Mouse (Mus musculus): ENCODE data around the gene Xpnpep1. TPM values are rescaled to one million over a fixed set of nuclear protein-coding genes. Genes with fewer than 3 reads are reported as not detected.

Gene Xpnpep1
- polyA plus RNA-seq, 1 experiment from 2014 or later, result 112 TPM

DNA sequence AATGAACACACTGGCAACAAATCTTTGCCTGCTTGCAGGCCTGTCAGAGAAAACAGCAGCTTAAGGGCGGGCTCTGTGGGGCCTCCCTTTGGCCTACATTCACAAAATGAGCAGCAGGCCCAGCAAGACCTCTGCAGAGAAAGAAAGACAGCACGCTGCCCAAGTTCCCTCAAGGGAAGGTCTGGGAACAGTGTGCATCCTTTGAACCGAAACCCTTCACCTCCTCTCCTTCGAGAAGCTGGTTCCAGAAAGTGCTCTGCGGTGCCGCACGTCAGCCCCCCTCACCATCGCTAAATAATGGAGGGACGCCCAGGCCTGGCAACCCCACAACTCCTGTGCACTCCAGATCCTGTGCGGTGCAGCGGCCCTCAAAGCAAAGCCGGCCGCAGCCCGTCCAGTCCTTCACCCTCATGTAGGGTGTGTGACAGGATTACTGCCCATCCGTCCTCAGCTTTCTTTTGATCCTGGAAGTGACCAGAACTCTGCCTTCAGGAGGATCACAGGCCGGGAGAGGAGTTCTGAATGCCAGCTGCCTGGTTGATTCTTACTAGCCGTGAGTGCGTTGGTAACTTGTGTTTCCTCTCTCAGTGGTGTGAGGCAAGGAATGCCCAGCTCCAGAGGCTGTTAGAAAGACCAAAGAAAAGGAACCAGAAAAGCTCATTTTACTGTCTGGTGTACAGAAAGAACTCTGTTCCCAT is 11.4 kb upstream of the Xpnpep1 start:
- Histone ChIP-seq H3K4me1 (ENCODE audit: insufficient read depth, low read depth, low read length) (no peaks in the 10 kb centered on the region), H3K4me2 (replicated peaks; ENCODE audit: low read depth, low read length) (no peak overlapping the region), H3K27ac (ENCODE audit: low read length) (no peak overlapping the region), H3K36me3 (ENCODE audit: insufficient read depth, low read length) (no peaks in the 10 kb centered on the region), H3K9ac (replicated peaks; ENCODE audit: low read depth) (no peak overlapping the region), H3K27me3 (replicated peaks; ENCODE audit: insufficient read depth, low read length) (no peaks in the 10 kb centered on the region), H3K4me3 (ENCODE audit: low read depth, low read length) (no peak overlapping the region), H3K9me3 (ENCODE audit: low read length) (no peaks in the 10 kb centered on the region)
- TF ChIP-seq EP300 (IDR thresholded peaks at IDR 0.05), result no peak
- TF ChIP-seq CTCF (IDR thresholded peaks at IDR 0.05), result no peak
- ATAC-seq (no peak), DNase-seq (ENCODE audit: low spot score) (no peak)
- 84% methylated on average over 18 of the region's 18 CpGs for WGBS

DNA sequence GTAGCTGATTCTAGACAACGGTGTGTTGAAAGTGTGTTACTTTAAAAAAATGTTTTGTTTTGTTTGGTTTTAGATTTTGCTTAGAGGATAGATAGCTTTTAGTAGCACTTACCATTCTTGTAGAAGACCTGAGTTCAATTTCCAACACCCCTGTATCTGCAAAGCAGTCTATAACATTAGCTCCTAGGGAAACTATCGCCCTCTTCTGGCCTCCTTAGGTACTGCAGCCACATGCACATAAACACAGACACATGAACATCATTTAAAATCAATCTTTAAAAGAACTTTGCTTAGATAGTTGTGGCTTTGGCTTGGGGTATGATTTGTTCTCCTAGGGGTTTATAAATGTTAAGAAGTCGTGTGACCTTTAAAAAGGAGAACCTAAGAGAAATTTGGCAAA is 10.1 kb upstream of the Xpnpep1 start:
- H3K4me3 ChIP-seq (ENCODE audit: low read depth, low read length), result no peak overlapping the region
- H3K4me2 ChIP-seq (replicated peaks; ENCODE audit: low read depth, low read length), result no peak overlapping the region
- no peak overlapping the region for H3K9ac ChIP-seq (replicated peaks; ENCODE audit: low read depth)
- WGBS, result 81% methylated on average over 3 of the region's 3 CpGs
- TF ChIP-seq CTCF (IDR thresholded peaks at IDR 0.05), result peak; percentile 70
- TF ChIP-seq EP300 (IDR thresholded peaks at IDR 0.05), result no peak
- H3K4me1 ChIP-seq (ENCODE audit: insufficient read depth, low read depth, low read length), result no peaks in the 10 kb centered on the region
- H3K27me3 ChIP-seq (replicated peaks; ENCODE audit: insufficient read depth, low read length), result no peaks in the 10 kb centered on the region
- H3K36me3 ChIP-seq (ENCODE audit: insufficient read depth, low read length), result no peaks in the 10 kb centered on the region
- ATAC-seq, result no peak
- no peak overlapping the region for H3K27ac ChIP-seq (ENCODE audit: low read length)
- DNase-seq (ENCODE audit: low spot score), result no peak
- no peaks in the 10 kb centered on the region for H3K9me3 ChIP-seq (ENCODE audit: low read length)

DNA sequence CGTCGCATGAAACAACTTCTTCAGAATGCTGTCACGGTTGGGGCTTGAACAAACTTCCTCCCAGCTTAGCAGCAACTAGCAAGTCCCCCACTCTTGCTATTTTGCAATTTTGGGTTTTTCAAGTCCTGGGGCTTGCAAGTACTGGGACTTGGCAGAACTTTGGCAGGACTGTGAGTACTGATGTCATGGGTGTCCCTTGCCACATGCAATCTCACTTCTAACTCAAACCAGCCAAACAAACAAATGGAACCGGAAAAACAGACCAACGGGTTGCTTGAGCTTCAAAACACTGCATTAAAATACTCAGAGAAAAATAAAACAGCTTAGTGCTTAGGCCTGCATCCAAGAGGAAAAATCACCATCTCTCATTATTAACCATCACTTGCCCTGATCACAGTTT is 7.2 kb upstream of the Xpnpep1 start:
- DNase-seq (ENCODE audit: low spot score) (peak; percentile 92), ATAC-seq (peak; percentile 81)

DNA sequence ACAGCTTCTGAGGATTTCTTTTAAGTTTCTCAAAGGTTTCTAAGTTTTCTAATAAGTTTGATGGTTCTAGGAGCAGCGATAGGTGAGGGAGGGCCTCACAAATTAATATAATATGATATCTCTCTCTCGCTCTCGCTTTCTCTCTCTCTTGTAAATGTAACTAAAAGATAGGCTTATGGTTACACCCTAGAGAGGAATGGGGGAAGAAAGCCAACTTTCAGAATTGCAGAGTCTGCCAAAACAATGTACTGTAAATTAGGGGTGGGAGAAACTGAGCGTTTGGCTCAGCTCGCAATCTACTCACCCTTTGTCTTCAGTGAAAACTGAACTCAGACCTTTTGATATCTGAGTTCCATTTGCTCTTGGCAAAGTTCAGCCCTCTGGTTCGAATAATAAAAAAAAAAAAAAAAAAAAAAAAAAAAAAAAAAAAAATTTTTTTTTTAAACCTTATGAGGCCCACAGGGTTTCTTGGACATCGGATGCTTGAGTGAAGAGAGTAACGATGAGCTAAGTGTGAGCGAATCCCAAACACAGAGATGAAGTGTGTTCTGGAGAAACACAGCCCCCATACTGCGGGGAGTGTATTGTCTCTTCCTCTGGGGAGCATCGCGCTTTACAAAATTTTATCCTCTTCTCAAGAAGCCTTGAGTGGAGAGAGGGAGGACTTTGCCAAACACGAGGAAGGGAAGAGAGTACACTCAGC is 3.6 kb upstream of the Xpnpep1 start:
- Histone ChIP-seq H3K27me3 (replicated peaks; ENCODE audit: insufficient read depth, low read length) (no peaks in the 10 kb centered on the region), H3K9me3 (ENCODE audit: low read length) (no peaks in the 10 kb centered on the region), H3K9ac (replicated peaks; ENCODE audit: low read depth) (no peak overlapping the region), H3K4me1 (ENCODE audit: insufficient read depth, low read depth, low read length) (peaks cover 19% of the 10 kb centered on the region; the same call in 1 of the 2 replicates), H3K36me3 (ENCODE audit: insufficient read depth, low read length) (no peaks in the 10 kb centered on the region), H3K4me2 (replicated peaks; ENCODE audit: low read depth, low read length) (no peak overlapping the region), H3K27ac (ENCODE audit: low read length) (0 out of 2 replicates have a peak overlapping the region, but pooled peaks have one; percentile 35), H3K4me3 (ENCODE audit: low read depth, low read length) (no peak overlapping the region)
- WGBS, result 51% methylated on average over 13 of the region's 13 CpGs
- peak; percentile 43 for DNase-seq (ENCODE audit: low spot score)
- TF ChIP-seq EP300 (IDR thresholded peaks at IDR 0.05), result no peak
- no peak for TF ChIP-seq CTCF (IDR thresholded peaks at IDR 0.05)
- no peak for ATAC-seq

More for the DNA sequence above, 7.2 kb upstream of the Xpnpep1 start:
- Histone ChIP-seq H3K4me3 (ENCODE audit: low read depth, low read length) (no peak overlapping the region), H3K36me3 (ENCODE audit: insufficient read depth, low read length) (no peaks in the 10 kb centered on the region), H3K27me3 (replicated peaks; ENCODE audit: insufficient read depth, low read length) (no peaks in the 10 kb centered on the region), H3K4me2 (replicated peaks; ENCODE audit: low read depth, low read length) (no peak overlapping the region), H3K27ac (ENCODE audit: low read length) (peak overlapping the region; percentile 52), H3K4me1 (ENCODE audit: insufficient read depth, low read depth, low read length) (no peaks in the 10 kb centered on the region), H3K9me3 (ENCODE audit: low read length) (no peaks in the 10 kb centered on the region), H3K9ac (replicated peaks; ENCODE audit: low read depth) (no peak overlapping the region)
- TF ChIP-seq CTCF (IDR thresholded peaks at IDR 0.05) (no peak), EP300 (IDR thresholded peaks at IDR 0.05) (peak; percentile 64; the same call in 1 of the 2 replicates)
- WGBS, result 35% methylated on average over 5 of the region's 5 CpGs

DNA sequence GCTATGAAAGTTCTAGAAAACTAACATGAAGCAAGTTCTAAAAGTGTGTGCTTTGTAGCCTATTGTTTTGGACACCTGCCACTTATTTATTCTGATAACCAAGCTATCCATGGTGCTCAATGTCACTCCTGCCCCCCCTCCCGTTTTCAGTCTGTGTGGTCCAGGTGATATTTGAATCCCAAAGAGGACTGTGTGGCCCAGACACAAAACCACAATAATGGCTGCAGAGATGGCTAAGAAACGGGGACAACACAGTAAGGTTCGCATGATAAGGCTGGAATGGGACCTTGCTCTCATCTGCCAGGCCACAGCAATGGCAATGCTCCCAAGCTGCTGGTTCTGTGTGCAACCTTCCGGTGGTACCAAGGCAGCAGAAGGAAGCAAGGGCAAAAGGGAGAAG is 1.6 kb upstream of the Xpnpep1 start:
- DNase-seq (ENCODE audit: low spot score), result no peak
- no peak for TF ChIP-seq CTCF (IDR thresholded peaks at IDR 0.05)
- no peak for TF ChIP-seq EP300 (IDR thresholded peaks at IDR 0.05)
- 76% methylated on average over 4 of the region's 4 CpGs for WGBS
- Histone ChIP-seq H3K9me3 (ENCODE audit: low read length) (no peaks in the 10 kb centered on the region), H3K4me3 (ENCODE audit: low read depth, low read length) (no peak overlapping the region), H3K9ac (replicated peaks; ENCODE audit: low read depth) (no peak overlapping the region), H3K27me3 (replicated peaks; ENCODE audit: insufficient read depth, low read length) (no peaks in the 10 kb centered on the region), H3K27ac (ENCODE audit: low read length) (no peak overlapping the region), H3K4me1 (ENCODE audit: insufficient read depth, low read depth, low read length) (peaks cover 28% of the 10 kb centered on the region; the same call in 1 of the 2 replicates), H3K36me3 (ENCODE audit: insufficient read depth, low read length) (no peaks in the 10 kb centered on the region), H3K4me2 (replicated peaks; ENCODE audit: low read depth, low read length) (no peak overlapping the region)
- ATAC-seq, result no peak

DNA sequence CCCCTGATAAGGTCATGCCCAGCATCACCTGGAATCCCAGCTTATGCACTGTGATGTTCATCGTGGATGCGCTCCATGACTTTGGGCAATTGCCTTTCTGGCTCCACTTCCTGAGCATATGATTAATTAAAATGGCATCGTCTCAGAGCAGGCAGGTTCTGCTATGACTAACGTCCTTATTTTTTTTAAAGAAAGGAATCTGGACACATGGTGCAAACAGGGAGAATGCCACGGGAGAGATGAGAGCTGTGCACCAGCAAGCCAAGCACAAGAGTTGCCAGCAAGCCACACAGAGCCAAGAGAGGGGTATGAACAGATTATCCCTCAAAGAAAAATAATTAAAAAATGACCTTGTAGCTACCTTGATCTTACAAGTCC is 1.1 kb upstream of the Xpnpep1 start:
- Histone ChIP-seq H3K9ac (replicated peaks; ENCODE audit: low read depth) (no peak overlapping the region), H3K36me3 (ENCODE audit: insufficient read depth, low read length) (no peaks in the 10 kb centered on the region), H3K9me3 (ENCODE audit: low read length) (no peaks in the 10 kb centered on the region), H3K27me3 (replicated peaks; ENCODE audit: insufficient read depth, low read length) (no peaks in the 10 kb centered on the region), H3K4me1 (ENCODE audit: insufficient read depth, low read depth, low read length) (peaks cover 28% of the 10 kb centered on the region; the same call in 1 of the 2 replicates), H3K27ac (ENCODE audit: low read length) (peak overlapping the region; percentile 72), H3K4me2 (replicated peaks; ENCODE audit: low read depth, low read length) (peak overlapping the region; percentile 29), H3K4me3 (ENCODE audit: low read depth, low read length) (no peak overlapping the region)
- no peak for ATAC-seq
- DNase-seq (ENCODE audit: low spot score), result peak; percentile 26
- no peak for TF ChIP-seq CTCF (IDR thresholded peaks at IDR 0.05)
- TF ChIP-seq EP300 (IDR thresholded peaks at IDR 0.05), result 0 out of 2 replicates have a peak, but pooled peaks have one; percentile 13
- WGBS, result 45% methylated on average over 5 of the region's 5 CpGs

Data from lung, postnatal 0 days (tissue).